Mouse (Mus musculus) spleen, adult 2 months (tissue): Measurements from ENCODE around the gene Hyou1. TPM values are rescaled to one million over a fixed set of nuclear protein-coding genes. Genes with fewer than 3 reads are reported as not detected.

Experiments
- DNase-seq, 2 experiments: peaks; one replicate each; pipeline versions ENCODE4 v3.0.0 to v3.0.0-alpha.2; 2012 to 2021; ENCODE audit warnings: low spot score in 2 of 2, low read depth in 1 of 2
- H3K27ac ChIP-seq: fragments of 200-500 bp; 2 replicates; pipeline ENCODE4 v1.5.1; 2012; ENCODE audit warnings: low read length, inconsistent platforms; ENCODE audit not compliant: insufficient read depth
- H3K27me3 ChIP-seq: fragments of 200-500 bp; 2 replicates; pipeline ENCODE4 v1.6.1; 2012; ENCODE audit warnings: mild to moderate bottlenecking, moderate library complexity, low read length, inconsistent platforms; ENCODE audit not compliant: control insufficient read depth, insufficient read depth
- H3K36me3 ChIP-seq: fragments of 200-500 bp; 2 replicates; pipeline ENCODE4 v1.6.1; 2012; ENCODE audit warnings: mild to moderate bottlenecking, low read length, inconsistent platforms; ENCODE audit not compliant: control insufficient read depth, insufficient read depth
- H3K4me1 ChIP-seq: fragments of 200-500 bp; 2 replicates; pipeline ENCODE4 v1.6.1; 2011; ENCODE audit warnings: inconsistent platforms; ENCODE audit not compliant: control insufficient read depth, insufficient read depth, insufficient read length
- H3K4me3 ChIP-seq: fragments of 200-500 bp; 2 replicates; pipeline ENCODE4 v1.5.1; 2011; ENCODE audit warnings: mild to moderate bottlenecking, inconsistent platforms; ENCODE audit not compliant: insufficient read depth, insufficient read length; ENCODE audit errors: extremely low read depth
- CTCF ChIP-seq: fragments of 200-500 bp; IDR thresholded peaks from 2 replicates; pipeline ENCODE4 v1.5.1; 2011; ENCODE audit warnings: mild to moderate bottlenecking, inconsistent platforms; ENCODE audit not compliant: insufficient read depth, insufficient read length, insufficient replicate concordance; ENCODE audit errors: extremely low read depth
- POLR2A ChIP-seq: fragments of 200-500 bp; IDR thresholded peaks from 2 replicates; pipeline ENCODE4 v1.6.1; 2011; ENCODE audit warnings: low read depth, low read length, inconsistent platforms
- WGBS: fragments of 180-500 bp; shearing (Covaris S2); methylation state at CpG from one replicate; pipeline ENCODE4 v1.1.7; 2018; 5-methylcytosine and 5-hydroxymethylcytosine counted together
- polyA plus RNA-seq: library from polyadenylated mRNA; depleted of rRNA; stranded (reverse); fragments of >200 nt; gene quantifications from 2 replicates; pipeline ENCODE4 v1.2.3, GENCODE M21; 2012

Gene Hyou1
- polyA plus RNA-seq, 1 experiment: 39.8 TPM

DNA sequence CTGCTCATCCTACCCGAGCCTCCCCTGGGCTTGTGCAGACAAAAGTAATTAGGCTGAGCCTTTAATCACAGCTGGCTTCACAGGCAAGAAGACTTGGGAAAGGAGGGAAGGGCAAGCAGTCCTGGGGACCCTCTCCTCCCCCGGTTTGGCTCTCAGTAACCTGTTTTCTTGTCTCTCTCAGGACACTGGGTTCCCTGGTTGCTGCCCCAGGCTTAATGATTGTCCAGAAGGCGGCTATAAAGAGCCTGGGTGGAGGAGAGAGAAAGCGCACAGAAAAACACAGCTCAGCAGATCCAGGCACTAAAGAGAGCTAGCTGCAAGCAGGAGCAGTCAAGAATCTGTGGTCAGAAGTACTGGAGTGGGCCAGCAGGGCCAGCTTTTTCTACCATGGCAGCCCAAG is 18.8 kb downstream of the Hyou1 start:
- WGBS: 57% methylated on average over 4 of the region's 4 CpGs
- Histone ChIP-seq H3K27ac (no peak overlapping the region), H3K4me3 (no peak overlapping the region), H3K36me3 (peaks cover 17% of the 10 kb centered on the region), H3K4me1 (peaks cover 3% of the 10 kb centered on the region; the same call in 1 of the 2 replicates), H3K27me3 (no peaks in the 10 kb centered on the region)
- no peak for DNase-seq
- no peak for TF ChIP-seq POLR2A
- TF ChIP-seq CTCF: no peak

DNA sequence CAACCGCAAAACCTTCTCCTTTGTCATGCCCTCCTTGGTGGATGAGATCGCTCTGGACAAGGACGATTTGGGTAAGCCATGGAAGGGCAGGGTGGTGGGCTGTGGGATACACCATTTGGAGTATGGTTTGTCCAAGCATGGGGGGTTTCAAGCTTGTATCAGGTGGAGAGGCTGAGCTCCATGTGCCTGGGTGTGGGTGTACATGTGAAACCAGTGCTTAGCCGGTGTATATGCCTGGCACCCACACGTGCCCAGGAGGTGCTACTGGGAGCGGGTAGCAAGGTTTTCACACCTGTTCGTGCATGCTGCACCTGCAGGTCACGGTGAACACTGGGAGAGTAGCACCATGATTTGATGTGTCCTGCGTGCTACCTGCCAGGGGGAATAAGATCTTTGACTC is 19.3 kb downstream of the Hyou1 start:
- Histone ChIP-seq H3K4me3 (no peak overlapping the region), H3K36me3 (peaks cover 21% of the 10 kb centered on the region), H3K4me1 (peaks cover 3% of the 10 kb centered on the region; the same call in 1 of the 2 replicates), H3K27me3 (no peaks in the 10 kb centered on the region), H3K27ac (no peak overlapping the region)
- 88% methylated on average over 9 of the region's 9 CpGs for WGBS
- TF ChIP-seq POLR2A (no peak), CTCF (no peak)
- DNase-seq: no peak

DNA sequence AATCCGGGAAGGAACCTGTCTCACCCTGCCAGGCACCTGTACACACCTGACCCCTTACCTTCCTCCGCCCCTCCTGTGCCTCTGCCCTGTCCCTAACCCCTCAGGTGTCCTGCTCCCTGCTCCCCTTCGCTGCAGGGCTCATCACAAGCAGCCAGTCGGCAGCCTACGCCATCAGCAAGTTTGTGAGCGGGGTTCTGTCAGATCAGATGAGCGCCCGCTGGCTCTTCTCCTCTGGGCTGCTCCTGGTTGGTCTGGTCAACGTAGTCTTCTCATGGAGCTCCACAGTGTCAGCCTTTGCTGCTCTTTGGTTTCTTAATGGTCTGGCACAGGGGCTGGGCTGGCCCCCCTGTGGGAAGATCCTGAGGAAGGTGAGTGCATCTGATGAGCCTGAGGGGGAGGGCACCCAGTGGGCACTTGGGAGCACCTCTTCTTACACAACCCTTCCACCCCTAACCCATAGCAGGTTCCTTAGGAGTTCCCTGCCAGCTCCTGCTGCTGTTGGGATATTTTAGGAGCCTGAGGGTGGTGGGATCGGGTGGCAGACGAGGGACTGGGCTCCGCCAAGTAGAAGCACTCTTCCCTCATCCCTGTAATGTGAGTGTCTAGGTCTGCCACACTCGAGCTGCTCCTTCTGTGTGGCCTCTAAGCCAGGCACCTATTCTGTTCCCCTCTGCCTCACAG is 20.0 kb downstream of the Hyou1 start:
- no peak for TF ChIP-seq CTCF
- TF ChIP-seq POLR2A: no peak
- Histone ChIP-seq H3K27me3 (no peaks in the 10 kb centered on the region), H3K27ac (no peak overlapping the region), H3K4me3 (no peak overlapping the region), H3K4me1 (peaks cover 3% of the 10 kb centered on the region; the same call in 1 of the 2 replicates), H3K36me3 (peaks cover 27% of the 10 kb centered on the region)
- WGBS: 89% methylated on average over 13 of the region's 13 CpGs
- DNase-seq: no peak

DNA sequence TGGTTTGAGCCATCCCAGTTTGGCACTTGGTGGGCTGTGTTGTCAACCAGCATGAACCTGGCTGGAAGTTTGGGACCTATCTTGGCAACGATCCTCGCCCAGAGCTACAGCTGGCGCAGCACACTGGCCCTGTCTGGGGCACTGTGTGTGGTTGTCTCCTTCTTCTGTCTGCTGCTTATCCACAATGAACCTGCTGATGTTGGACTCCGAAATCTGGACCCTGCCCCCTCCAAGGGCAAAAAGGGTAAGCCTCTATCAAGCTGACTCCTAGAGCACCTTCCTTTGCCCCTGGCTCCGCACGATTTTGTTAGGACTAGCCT is 20.5 kb downstream of the Hyou1 start:
- DNase-seq: no peak

DNA sequence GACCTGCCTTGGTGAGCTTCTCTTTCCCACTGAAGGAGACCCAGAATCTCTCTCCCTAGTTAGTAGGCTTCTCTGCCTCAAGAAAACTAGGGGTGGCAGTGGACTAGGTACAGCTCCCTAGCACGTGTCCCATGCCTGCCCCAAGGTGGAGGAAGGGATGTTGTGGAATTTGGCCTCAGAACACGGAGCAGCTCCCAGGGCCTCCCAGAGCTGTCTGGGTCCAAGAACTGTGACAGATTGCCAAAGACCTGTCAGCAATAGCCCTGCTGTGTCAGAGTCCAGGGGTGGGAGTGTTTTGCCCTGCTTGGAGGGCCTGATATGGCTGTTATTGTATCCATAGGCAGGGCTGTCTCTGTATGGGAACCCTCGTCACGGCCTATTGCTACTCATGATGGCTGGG is 21.8 kb downstream of the Hyou1 start:
- Histone ChIP-seq H3K27ac (no peak overlapping the region), H3K4me1 (peaks cover 3% of the 10 kb centered on the region; the same call in 1 of the 2 replicates), H3K36me3 (peaks cover 33% of the 10 kb centered on the region), H3K4me3 (no peak overlapping the region), H3K27me3 (no peaks in the 10 kb centered on the region)
- DNase-seq: no peak
- 88% methylated on average over 4 of the region's 4 CpGs for WGBS
- no peak for TF ChIP-seq CTCF
- no peak for TF ChIP-seq POLR2A

More for the DNA sequence above, 20.5 kb downstream of the Hyou1 start:
- Histone ChIP-seq H3K4me3 (no peak overlapping the region), H3K27me3 (no peaks in the 10 kb centered on the region), H3K27ac (no peak overlapping the region), H3K4me1 (peaks cover 3% of the 10 kb centered on the region; the same call in 1 of the 2 replicates), H3K36me3 (peaks cover 30% of the 10 kb centered on the region)
- TF ChIP-seq POLR2A (no peak), CTCF (no peak)
- 93% methylated on average over 6 of the region's 6 CpGs for WGBS

DNA sequence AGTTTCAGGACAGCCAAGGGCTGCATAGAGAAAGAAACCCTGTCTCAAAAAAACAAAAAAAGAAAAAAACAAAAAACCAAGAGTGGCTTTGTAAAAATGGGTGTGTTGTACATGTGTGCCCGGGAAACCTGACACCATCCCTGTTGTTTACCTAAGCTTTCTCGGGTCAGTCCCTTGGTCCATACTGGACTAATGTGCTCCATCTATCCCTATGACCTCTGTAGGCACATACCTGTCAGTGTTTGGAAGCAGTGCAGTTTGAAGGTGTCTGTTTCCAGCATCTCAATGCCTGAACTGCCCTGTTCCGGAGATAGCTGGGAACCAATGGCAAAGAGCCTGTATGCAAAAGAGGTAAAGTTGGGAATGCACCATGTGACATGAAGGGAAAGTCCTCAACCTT is 25.7 kb downstream of the Hyou1 start:
- no peak for DNase-seq
- H3K36me3 ChIP-seq: peaks cover 37% of the 10 kb centered on the region
- 92% methylated on average over 3 of the region's 3 CpGs for WGBS
- H3K4me1 ChIP-seq: no peaks in the 10 kb centered on the region; the same call in 1 of the 2 replicates
- no peak overlapping the region for H3K27ac ChIP-seq
- no peaks in the 10 kb centered on the region for H3K27me3 ChIP-seq
- H3K4me3 ChIP-seq: no peak overlapping the region
- no peak for TF ChIP-seq POLR2A
- TF ChIP-seq CTCF: no peak

DNA sequence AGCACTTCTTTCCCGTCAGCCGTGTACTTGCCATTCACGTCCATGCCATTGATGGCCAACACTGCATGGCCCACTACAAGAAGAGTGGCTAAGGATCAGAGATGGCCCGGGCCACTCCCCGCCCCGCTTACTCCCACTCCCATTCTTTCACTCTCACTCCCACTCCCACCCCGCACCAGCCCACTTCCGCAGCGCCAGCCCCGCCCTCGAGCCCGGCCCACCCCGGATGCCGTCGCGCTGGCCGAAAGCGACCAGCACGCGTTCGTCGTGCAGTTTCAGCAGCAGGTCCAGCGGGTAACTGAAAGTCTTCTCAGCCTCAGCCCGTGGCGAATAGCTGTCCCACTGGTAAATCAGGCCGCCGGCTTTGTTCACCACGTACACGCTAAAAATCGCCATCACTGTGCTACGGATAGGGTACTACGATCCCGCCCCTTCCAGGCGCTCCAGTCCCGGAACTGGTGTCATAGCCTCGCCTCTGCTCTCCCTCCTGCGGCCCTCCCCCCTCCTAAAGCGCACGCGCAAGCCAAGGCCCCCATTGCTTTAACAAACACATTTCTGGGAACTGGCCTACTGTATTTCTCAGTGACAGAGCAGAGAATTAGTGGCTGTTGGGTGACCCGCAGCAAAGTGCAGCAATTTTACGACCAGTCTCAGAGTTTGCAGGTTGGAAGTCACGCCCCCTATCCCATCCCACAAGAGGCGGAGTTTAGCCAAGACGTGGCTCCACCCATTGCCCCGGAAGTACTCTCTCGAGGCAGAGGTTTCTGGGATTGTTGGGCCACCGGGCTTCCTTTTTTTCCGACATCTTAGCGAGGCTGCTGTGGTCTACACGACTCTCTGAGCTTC is 27.8 kb downstream of the Hyou1 start, which contains the start of the genes Rps25 and Trappc4:
Rps25 (plus strand) TSS at position 234 of the 846 bp plus-strand sequence.
Trappc4 (minus strand) TSS at position 695 of the 846 bp plus-strand sequence.
- WGBS: under 1% methylated on average over 51 of the region's 51 CpGs
- Histone ChIP-seq H3K4me1 (no peaks in the 10 kb centered on the region), H3K27me3 (no peaks in the 10 kb centered on the region), H3K4me3 (peak within 1 kb of the TSS; percentile 92), H3K27ac (peak within 1 kb of the TSS; percentile 96), H3K36me3 (peaks cover 37% of the 10 kb centered on the region)
- TF ChIP-seq POLR2A: peak; percentile 44; the same call in 1 of the 2 replicates
- no peak for TF ChIP-seq CTCF
- peak; percentile 89 to 94 for DNase-seq
